Mouse (Mus musculus) 416B (cell line): ENCODE measurements at regions not wholly inside any gene's neighbourhood (a gene's known extent, or its start where the extent isn't known, plus 50 kb on each side); places are given as distances from the start of the nearest gene placed in this dataset.
A peak's percentile ranks its signal among the peaks of the same experiment; 100 is the strongest.
"Not testable (repeated sequence)": the region's sequence is repeated elsewhere in the genome, so short reads cannot be mapped to it uniquely, and the experiment has no call there.

Experiments
- DNase-seq: peaks from one replicate; pipeline ENCODE4 v3.0.0; 2011; ENCODE audit warnings: low read depth

GRCm38 (mm10) chr4:3497392-3497791 lies 312.2 kb upstream of the Vmn1r3 start:
- DNase-seq, result not testable (repeated sequence)

- peak; percentile 16 for DNase-seq
Observed at GRCm38 (mm10) chr4:3495987-3496386, 310.8 kb upstream of the Vmn1r3 start.

GRCm38 (mm10) chr4:3494123-3494681 lies 309.0 kb upstream of the Vmn1r3 start:
- DNase-seq, result not testable (repeated sequence)

GRCm38 (mm10) chr4:3490901-3491300 lies 305.7 kb upstream of the Vmn1r3 start:
- DNase-seq, result not testable (repeated sequence)

- no peak for DNase-seq
Observed at GRCm38 (mm10) chr4:3482092-3482491, 296.9 kb upstream of the Vmn1r3 start.

- peak; percentile 37 for DNase-seq
Observed at GRCm38 (mm10) chr4:3456773-3457172, 271.6 kb upstream of the Vmn1r3 start.

GRCm38 (mm10) chr4:3437380-3437779 lies 252.2 kb upstream of the Vmn1r3 start:
- DNase-seq, result not testable (repeated sequence)

GRCm38 (mm10) chr4:3427968-3428367 lies 242.8 kb upstream of the Vmn1r3 start:
- no peak for DNase-seq

GRCm38 (mm10) chr4:3419920-3420499 lies 234.9 kb upstream of the Vmn1r3 start:
- peak; percentile 77 for DNase-seq

- peak; percentile 6 for DNase-seq
Observed at GRCm38 (mm10) chr4:3416670-3417069, 231.5 kb upstream of the Vmn1r3 start.

- DNase-seq, result not testable (repeated sequence)
Observed at GRCm38 (mm10) chr4:3414442-3415022, 229.4 kb upstream of the Vmn1r3 start.

- no peak for DNase-seq
Observed at GRCm38 (mm10) chr4:3413493-3414441, 228.6 kb upstream of the Vmn1r3 start.

- DNase-seq, result not testable (repeated sequence)
Observed at GRCm38 (mm10) chr4:3412323-3412722, 227.2 kb upstream of the Vmn1r3 start.

GRCm38 (mm10) chr4:3402856-3403255 lies 217.7 kb upstream of the Vmn1r3 start:
- not testable (repeated sequence) for DNase-seq

GRCm38 (mm10) chr4:3401766-3402165 lies 216.6 kb upstream of the Vmn1r3 start:
- DNase-seq, result not testable (repeated sequence)

- DNase-seq, result not testable (repeated sequence)
Observed at GRCm38 (mm10) chr4:3391579-3391978, 206.4 kb upstream of the Vmn1r3 start.

- not testable (repeated sequence) for DNase-seq
Observed at GRCm38 (mm10) chr4:3373027-3373763, 188.0 kb upstream of the Vmn1r3 start.

- DNase-seq, result peak; percentile 15
Observed at GRCm38 (mm10) chr4:3368021-3368420, 182.9 kb upstream of the Vmn1r3 start.

- DNase-seq, result not testable (repeated sequence)
Observed at GRCm38 (mm10) chr4:3343443-3343842, 158.3 kb upstream of the Vmn1r3 start.

GRCm38 (mm10) chr4:3342696-3343095 lies 157.5 kb upstream of the Vmn1r3 start:
- not testable (repeated sequence) for DNase-seq

GRCm38 (mm10) chr4:3342165-3342564 lies 157.0 kb upstream of the Vmn1r3 start:
- not testable (repeated sequence) for DNase-seq
